Comparison of ENCODE assay signal across 8 mouse cellular contexts in the genomic region with DNA sequence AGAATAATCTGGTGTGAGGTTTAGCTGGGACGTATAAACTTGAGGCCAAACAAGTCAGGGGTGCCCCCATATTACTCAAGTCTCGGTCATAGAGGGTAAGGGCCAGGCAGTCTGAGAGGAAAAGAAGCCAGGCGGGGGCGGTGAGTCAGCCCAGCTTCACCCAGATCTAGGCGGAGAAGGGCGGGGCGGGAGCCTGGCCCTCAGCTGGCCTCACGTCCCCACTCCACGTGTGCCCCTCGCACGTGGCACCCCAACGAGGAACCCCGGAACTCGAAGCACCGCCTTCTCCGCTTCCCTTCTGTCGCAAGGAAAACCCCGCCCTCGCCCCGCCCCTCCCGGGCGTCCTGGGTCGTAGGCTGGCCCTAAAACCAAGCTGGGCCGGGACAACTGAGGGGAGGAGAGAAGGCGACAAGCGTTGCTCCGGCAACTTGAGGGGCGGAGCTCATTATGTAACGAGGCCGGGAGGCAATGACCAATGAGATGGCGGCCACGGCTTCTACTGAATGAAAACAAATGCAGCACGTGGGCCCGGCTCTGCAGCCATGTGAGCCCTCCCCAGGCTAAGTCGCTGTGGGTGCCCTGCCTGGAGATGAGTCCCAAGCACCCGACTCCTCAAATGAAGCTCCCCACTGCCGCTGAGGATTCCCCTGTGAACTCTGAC. TPM values are rescaled to one million over a fixed set of nuclear protein-coding genes. Genes with fewer than 3 reads are reported as not detected.
DNase-seq lines count a peak whose midpoint lies in the region; ATAC-seq and TF ChIP-seq lines count a peak whose summit lies in the region.

No protein-coding gene starts in this region.

- H3K9ac ChIP-seq in ES-Bruce4 (ENCODE audit: low read depth, poor library complexity, severe bottlenecking) = peak overlapping the region; percentile 18; the same call in 1 of the 2 replicates
- H3K9ac ChIP-seq in forebrain, embryonic 13.5 days = peak overlapping the region; percentile 65; the same call in 1 of the 2 replicates

- peaks cover 3% of the 10 kb centered on the region; the same call in 1 of the 2 replicates for H3K36me3 ChIP-seq in ES-Bruce4 (ENCODE audit: control insufficient read depth, insufficient read depth, low read length, poor library complexity, severe bottlenecking)
- peaks cover 30% of the 10 kb centered on the region for H3K36me3 ChIP-seq in forebrain, embryonic 13.5 days (ENCODE audit: poor library complexity, severe bottlenecking)

- H3K4me1 ChIP-seq in ES-Bruce4 (ENCODE audit: control insufficient read depth, insufficient read depth, low read length) = peaks cover 3% of the 10 kb centered on the region
- peaks cover 61% of the 10 kb centered on the region for H3K4me1 ChIP-seq in forebrain, embryonic 13.5 days
- H3K4me1 ChIP-seq in lung, adult 2 months (ENCODE audit: control insufficient read depth, insufficient read depth, low read length) = peaks cover 47% of the 10 kb centered on the region

- peak; percentile 53 for ATAC-seq in cerebellum, adult (ENCODE audit: insufficient number of reproducible peaks, low FRiP score, low TSS enrichment)
- peak; percentile 83 for ATAC-seq in forebrain, embryonic 13.5 days
- peak; percentile 86 for ATAC-seq in neutrophil, adult 5-6 weeks (ENCODE audit: extremely low read depth, insufficient number of reproducible peaks, low FRiP score, poor library complexity, severe bottlenecking)

- no peak for TF ChIP-seq EP300 in ES-Bruce4 (IDR thresholded peaks at IDR 0.05; ENCODE audit: insufficient read depth, low read depth, low read length)

- TF ChIP-seq POLR2A in ES-Bruce4 (IDR thresholded peaks at IDR 0.05; ENCODE audit: insufficient read depth, low read length) = no peak
- peak; percentile 86 for TF ChIP-seq POLR2A in lung, adult 2 months (IDR thresholded peaks at IDR 0.05; ENCODE audit: borderline replicate concordance, extremely low read depth, low read depth, low read length)

- H3K4me3 ChIP-seq in ES-Bruce4 (ENCODE audit: low read depth, low read length) = peak overlapping the region; percentile 78
- H3K4me3 ChIP-seq in forebrain, embryonic 13.5 days = peak overlapping the region; percentile 40
- H3K4me3 ChIP-seq in lung, adult 2 months (replicated peaks; ENCODE audit: extremely low read depth, low read depth, low read length) = peak overlapping the region; percentile 96

- H3K27me3 ChIP-seq in ES-Bruce4 (ENCODE audit: control insufficient read depth, insufficient read depth, low read length, poor library complexity, severe bottlenecking) = no peaks in the 10 kb centered on the region
- no peaks in the 10 kb centered on the region for H3K27me3 ChIP-seq in forebrain, embryonic 13.5 days

- peak overlapping the region; percentile 80 for H3K4me2 ChIP-seq in forebrain, embryonic 13.5 days

- no peaks in the 10 kb centered on the region for H3K9me3 ChIP-seq in ES-Bruce4 (replicated peaks; ENCODE audit: control insufficient read depth, insufficient read depth, low read length, poor library complexity, severe bottlenecking)
- H3K9me3 ChIP-seq in forebrain, embryonic 13.5 days (replicated peaks) = no peaks in the 10 kb centered on the region

- TF ChIP-seq CTCF in ES-Bruce4 (IDR thresholded peaks at IDR 0.05; ENCODE audit: low read depth, low read length) = no peak
- TF ChIP-seq CTCF in lung, adult 2 months (IDR thresholded peaks at IDR 0.05; ENCODE audit: insufficient read depth, low read length) = no peak

- intact Hi-C loops in heart, postnatal 14 days (cut with DNase I) = loop anchor here (2.0 kb wide), 1 partner anchor 13 kb away; no protein-coding TSS in a partner anchor

- no peak overlapping the region for H3K27ac ChIP-seq in ES-Bruce4 (ENCODE audit: insufficient read depth, low read length)
- H3K27ac ChIP-seq in forebrain, embryonic 13.5 days = peak overlapping the region; percentile 36; the same call in 1 of the 2 replicates

- DNase-seq in heart, postnatal 14 days = peak; percentile 98 to 99
- DNase-seq in layer of hippocampus, adult 18-20 months (ENCODE audit: low spot score in 2 of 2) = peak; percentile 99 to 100
- peak; percentile 99 for DNase-seq in lung, adult 2 months
- peak; percentile 98 to 99 for DNase-seq in thymus, adult 18-20 months

- 2% methylated on average over 37 of the region's 37 CpGs for WGBS in forebrain, embryonic 13.5 days
- WGBS in lung, adult 2 months = under 1% methylated on average over 37 of the region's 37 CpGs

RNA-seq across cellular contexts. Expression of a gene that starts 1.4 kb away (rescaled TPM):
- polyA plus RNA-seq in ES-Bruce4 (2011; ENCODE audit: insufficient read depth, insufficient read length, low read depth, missing spikeins) = 7.4 and 7.5 TPM in 2 replicates
- polyA plus RNA-seq in forebrain, embryonic 13.5 days (2015; fragmentation: Nextera tagmentation; extraction: Ambion mirVana) = 2.1 and 2.3 TPM in 2 replicates
- total RNA-seq in heart, postnatal 14 days (2021) = 10 to 100 TPM; 20.7 to 31.5 TPM
- total RNA-seq in layer of hippocampus, adult 18-20 months (2021) = 10 to 100 TPM; 66.6 to 84.3 TPM
- 213 and 329 TPM in 2 replicates for polyA plus RNA-seq in lung, adult 2 months (2012; rRNA removed)
- total RNA-seq in neutrophil, adult 5-6 weeks (2017) = 0.47 and 1.8 TPM in 2 replicates

RNA-seq across cellular contexts. Expression of a gene that starts 21.6 kb away (rescaled TPM):
- polyA plus RNA-seq in ES-Bruce4 (2011; ENCODE audit: insufficient read depth, insufficient read length, low read depth, missing spikeins) = 68.7 and 69.1 TPM in 2 replicates
- 31.3 and 32.9 TPM in 2 replicates for polyA plus RNA-seq in forebrain, embryonic 13.5 days (2015; fragmentation: Nextera tagmentation; extraction: Ambion mirVana)
- total RNA-seq in heart, postnatal 14 days (2021) = 10 to 100 TPM; 71.2 to 71.8 TPM
- total RNA-seq in layer of hippocampus, adult 18-20 months (2021) = 100 to 1,000 TPM; 178 to 183 TPM
- 39.0 and 54.3 TPM in 2 replicates for polyA plus RNA-seq in lung, adult 2 months (2012; rRNA removed)
- 191 TPM in 2 replicates for total RNA-seq in neutrophil, adult 5-6 weeks (2017)

RNA-seq across cellular contexts. Expression of a gene that starts 30.9 kb away (rescaled TPM):
- 55.0 and 57.7 TPM in 2 replicates for polyA plus RNA-seq in ES-Bruce4 (2011; ENCODE audit: insufficient read depth, insufficient read length, low read depth, missing spikeins)
- 46.4 and 51.1 TPM in 2 replicates for polyA plus RNA-seq in forebrain, embryonic 13.5 days (2015; fragmentation: Nextera tagmentation; extraction: Ambion mirVana)
- total RNA-seq in heart, postnatal 14 days (2021) = 10 to 100 TPM; 23.6 to 25.0 TPM
- 10 to 100 TPM; 57.0 to 58.4 TPM for total RNA-seq in layer of hippocampus, adult 18-20 months (2021)
- 33.6 and 37.9 TPM in 2 replicates for polyA plus RNA-seq in lung, adult 2 months (2012; rRNA removed)
- 58.7 and 64.0 TPM in 2 replicates for total RNA-seq in neutrophil, adult 5-6 weeks (2017)

RNA-seq across cellular contexts. Expression of a gene that starts 33.3 kb away (rescaled TPM):
- 20.7 and 24.6 TPM in 2 replicates for polyA plus RNA-seq in ES-Bruce4 (2011; ENCODE audit: insufficient read depth, insufficient read length, low read depth, missing spikeins)
- 93.5 and 95.2 TPM in 2 replicates for polyA plus RNA-seq in forebrain, embryonic 13.5 days (2015; fragmentation: Nextera tagmentation; extraction: Ambion mirVana)
- total RNA-seq in heart, postnatal 14 days (2021) = 100 to 1,000 TPM; 123 to 130 TPM
- total RNA-seq in layer of hippocampus, adult 18-20 months (2021) = 1,000 to 10,000 TPM; 1,110 to 1,111 TPM
- polyA plus RNA-seq in lung, adult 2 months (2012; rRNA removed) = 142 and 159 TPM in 2 replicates
- total RNA-seq in neutrophil, adult 5-6 weeks (2017) = 7.9 and 8.7 TPM in 2 replicates

RNA-seq across cellular contexts. Expression of a gene that starts 44.5 kb away (rescaled TPM):
- 83.5 and 85.8 TPM in 2 replicates for polyA plus RNA-seq in ES-Bruce4 (2011; ENCODE audit: insufficient read depth, insufficient read length, low read depth, missing spikeins)
- polyA plus RNA-seq in forebrain, embryonic 13.5 days (2015; fragmentation: Nextera tagmentation; extraction: Ambion mirVana) = 79.0 and 86.0 TPM in 2 replicates
- total RNA-seq in heart, postnatal 14 days (2021) = 10 to 100 TPM; 49.5 to 49.8 TPM
- 100 to 1,000 TPM; 126 TPM for total RNA-seq in layer of hippocampus, adult 18-20 months (2021)
- 45.0 and 55.1 TPM in 2 replicates for polyA plus RNA-seq in lung, adult 2 months (2012; rRNA removed)
- 14.9 and 21.3 TPM in 2 replicates for total RNA-seq in neutrophil, adult 5-6 weeks (2017)

Comparison
In these comparisons a context has a peak if more than half of its experiments do, and no peak if none do; other contexts are left out.
1. H3K4me3 ChIP-seq: peak in every context shown above with its lines; median percentile 96 in lung, adult 2 months; 78 in ES-Bruce4; 40 in forebrain, embryonic 13.5 days.